Mouse (Mus musculus) colon, adult 2 months (tissue): ENCODE results near the gene Ehmt1. TPM values are rescaled to one million over a fixed set of nuclear protein-coding genes. Genes with fewer than 3 reads are reported as not detected.

Experiments used
- polyA plus RNA-seq: library from polyadenylated mRNA; depleted of rRNA; stranded (reverse); fragments of >200 nt; gene quantifications from 2 replicates; pipeline ENCODE4 v1.2.3, GENCODE M21; 2012; rRNA removed

Gene Ehmt1
- polyA plus RNA-seq, result 45.7 and 53.8 TPM in 2 replicates

GRCm38 (mm10) chr2:24918930-24919838, at the start of gene Ehmt1:
Gene Ehmt1 (minus strand): TSS chr2:24919614.

DNA sequence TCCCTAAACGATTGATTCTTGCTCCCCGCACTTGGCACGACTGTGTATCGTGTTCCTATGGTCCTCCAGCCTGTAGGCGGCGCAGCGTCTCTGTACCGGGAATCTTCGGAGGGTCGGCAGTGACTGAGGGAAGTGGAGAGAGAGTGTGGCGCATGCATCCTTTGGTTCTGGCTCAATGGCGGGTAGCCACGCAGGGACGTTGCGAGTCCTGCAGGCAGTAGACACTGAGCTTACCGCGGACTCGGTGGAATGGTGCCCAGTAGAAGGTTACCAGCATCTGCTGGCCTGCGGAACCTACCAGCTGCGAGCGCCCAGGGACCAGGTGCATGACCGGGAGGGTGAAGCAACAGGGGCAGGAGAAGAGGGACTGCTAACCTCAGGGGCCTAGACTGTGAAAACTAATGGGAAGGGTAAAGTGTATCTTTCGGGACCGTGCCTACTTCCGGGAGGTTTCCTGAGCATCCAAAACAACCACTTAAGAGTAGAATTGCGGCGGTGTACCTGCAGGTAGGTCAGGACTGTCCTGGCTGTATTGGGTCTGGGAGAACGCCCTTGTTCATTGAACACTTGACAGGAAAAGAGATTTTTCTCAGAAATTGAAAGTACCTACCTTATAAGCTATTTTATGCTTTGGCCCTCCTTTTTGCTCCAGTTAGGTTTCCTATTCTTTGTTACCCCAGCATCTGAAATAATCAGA, 43.0 kb upstream of the Ehmt1 start, which contains the start of gene Dph7:
Gene Dph7 (plus strand): TSS at position 97 of the 697 bp plus-strand sequence.

DNA sequence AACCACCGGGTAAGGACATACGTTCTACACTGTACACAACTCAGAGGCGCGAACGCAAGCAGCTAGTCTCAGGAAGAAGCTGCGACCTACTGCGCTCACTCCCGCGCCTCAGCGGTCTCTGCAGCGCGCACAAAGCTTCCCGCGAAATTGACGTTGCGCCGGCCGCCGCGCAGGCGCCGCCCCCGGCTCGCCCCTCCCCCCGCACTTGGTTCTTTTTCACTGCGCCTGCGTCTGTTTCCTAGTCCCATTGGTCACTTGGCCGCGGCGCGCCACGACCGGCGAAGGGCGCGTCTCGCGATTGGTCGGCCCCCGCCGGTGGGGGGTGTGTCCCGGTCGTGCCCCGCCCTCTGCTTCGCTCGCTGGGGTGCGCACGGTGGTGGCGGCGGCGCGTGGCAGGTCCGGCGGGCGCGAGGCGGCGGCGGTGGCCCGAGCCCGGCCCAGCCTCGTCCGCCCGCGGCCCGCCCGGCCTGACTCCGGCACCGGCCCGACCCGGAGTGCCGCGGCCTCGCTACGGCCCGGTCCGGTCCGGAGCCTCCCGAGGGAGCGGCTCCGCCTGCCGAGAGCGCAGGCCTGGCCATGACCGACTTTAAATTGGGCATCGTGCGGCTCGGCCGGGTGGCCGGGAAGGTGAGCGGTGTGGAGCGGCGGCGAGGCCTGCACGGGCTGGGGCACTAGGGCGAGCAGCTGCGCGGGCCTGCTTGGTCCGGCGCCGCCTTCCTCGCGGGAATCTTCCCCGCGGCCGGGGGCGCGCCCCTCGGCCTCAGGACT, 30.2 kb upstream of the Ehmt1 start, which contains the start of gene Zmynd19:
Gene Zmynd19 (plus strand): TSS at position 372 of the 768 bp plus-strand sequence.

DNA sequence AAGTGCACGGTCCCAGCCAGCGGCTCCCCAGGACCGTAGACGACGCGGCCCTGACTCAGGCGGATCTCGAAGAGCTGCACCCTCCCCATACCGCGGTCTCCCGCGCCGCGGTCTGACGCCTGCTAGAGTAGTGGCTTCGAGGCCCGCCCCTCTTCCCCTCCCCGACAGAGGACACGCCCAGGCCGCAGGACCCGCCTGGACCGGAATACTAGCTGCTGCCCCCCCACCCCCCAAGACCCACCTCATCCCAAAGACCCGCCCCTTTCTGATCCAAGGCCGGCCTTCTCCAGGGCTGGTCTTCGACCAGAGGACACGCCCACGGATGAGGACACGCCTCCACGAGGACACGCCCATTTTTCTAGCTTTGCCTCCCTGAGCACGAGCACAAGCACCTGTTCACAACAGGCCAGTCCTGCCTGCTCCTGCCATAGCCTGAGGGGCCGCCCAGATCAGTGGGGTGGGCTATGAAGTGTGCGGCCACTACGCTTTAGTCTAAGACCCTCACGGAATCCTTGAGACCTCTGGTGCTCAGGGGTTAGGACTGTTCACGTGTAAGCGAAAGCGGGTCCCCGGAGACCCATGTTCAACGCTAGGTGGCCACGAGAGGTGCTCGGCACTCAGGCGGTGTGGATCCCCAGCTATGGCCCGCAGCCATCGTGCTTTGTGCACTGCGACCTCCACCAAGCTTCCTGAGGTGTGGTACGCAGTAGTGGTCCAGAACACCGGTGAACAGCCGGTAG, 15.8 kb upstream of the Ehmt1 start, which contains the start of gene Arrdc1:
Gene Arrdc1 (minus strand): TSS at position 196 of the 740 bp plus-strand sequence.

DNA sequence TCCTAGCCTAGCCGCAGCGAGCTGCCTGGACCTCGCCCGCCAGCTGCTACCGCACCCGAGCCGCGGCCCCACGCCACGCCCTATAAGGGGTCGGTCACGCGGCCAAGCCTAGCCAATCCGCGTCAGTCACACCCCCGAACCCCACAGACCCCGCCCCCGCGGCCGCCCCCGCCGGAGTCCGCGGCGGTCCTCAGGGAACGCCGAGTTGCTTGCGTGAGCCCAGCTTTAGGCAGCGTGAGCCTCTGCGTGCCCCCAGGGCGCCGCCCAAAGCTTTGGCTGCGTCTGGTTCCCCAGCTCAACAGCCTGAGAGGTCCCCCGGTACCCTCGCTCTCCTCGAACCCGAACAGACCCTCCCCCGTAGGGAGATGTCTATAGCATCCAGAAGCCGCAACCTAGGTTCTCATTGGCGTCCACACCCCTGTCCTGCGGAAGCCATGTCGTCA, 156.3 kb downstream of the Ehmt1 start, which contains the start of gene Cacna1b:
Gene Cacna1b (minus strand): TSS at position 38 of the 443 bp plus-strand sequence.

Other genes with a start within 250 kb of the Ehmt1 start
- gene Cacna1b, start 156.5 kb downstream of the Ehmt1 start, polyA plus RNA-seq, result 22.1 and 29.2 TPM in 2 replicates
- 267 and 362 TPM in 2 replicates for gene Arrdc1, start 15.6 kb upstream of the Ehmt1 start, polyA plus RNA-seq
- 5.0 and 5.2 TPM in 2 replicates for gene Zmynd19, start 30.2 kb upstream of the Ehmt1 start, polyA plus RNA-seq
- 11.0 and 12.1 TPM in 2 replicates for gene Dph7, start 42.8 kb upstream of the Ehmt1 start, polyA plus RNA-seq
- gene Mrpl41, start 55.5 kb upstream of the Ehmt1 start, polyA plus RNA-seq, result 25.2 and 27.7 TPM in 2 replicates
- 11.7 and 11.8 TPM in 2 replicates for gene Pnpla7, start 56.4 kb upstream of the Ehmt1 start, polyA plus RNA-seq
- gene Nsmf, start 134.7 kb upstream of the Ehmt1 start, polyA plus RNA-seq, result 234 and 268 TPM in 2 replicates
- gene Entpd8, start 160.7 kb upstream of the Ehmt1 start, polyA plus RNA-seq, result 240 and 325 TPM in 2 replicates
- gene Noxa1, start 175.5 kb upstream of the Ehmt1 start, polyA plus RNA-seq, result 82.7 and 117 TPM in 2 replicates